Mouse (Mus musculus): ENCODE results near the gene Ssh1.

Ssh1 gene

GRCm38 (mm10) chr5:113993487-113994465 is at the start of gene Ssh1:
TSS of gene Ssh1 (minus strand) at chr5:113993894.
- CTCF ChIA-PET = interaction anchor here in 2 of 4 experiments (1.1 to 1.5 kb wide), 3 partner anchors 37 to 51 kb away, joined by 3 to 6 read pairs (median 3); no protein-coding TSS in a partner anchor
- POLR2A ChIA-PET = interaction anchor here in 3 of 4 experiments (0.6 to 4.5 kb wide), 28 partner anchors 12 to 574 kb away, joined by 3 to 30 read pairs (median 4); partner anchors contain the start of gene Fam222a (in 1 of the 3)

- POLR2A ChIA-PET = interaction anchor here in 3 of 4 experiments (0.6 to 1.8 kb wide), 25 partner anchors 9 to 761 kb away, joined by 3 to 9 read pairs (median 3); partner anchors contain the start of genes Alkbh2 (in 1 of the 3) and Ung (in 1 of the 3)
- CTCF ChIA-PET = interaction anchor here (0.5 to 2.3 kb wide), 22 partner anchors 9 to 619 kb away, joined by 3 to 16 read pairs (median 3); partner anchors contain the start of gene Ung (in 1 of the 4)
These were observed 47.7 kb upstream of the Ssh1 start for GRCm38 (mm10) chr5:114041327-114041930.

GRCm38 (mm10) chr5:114040911-114041310 is 47.2 kb upstream of the Ssh1 start:
- CTCF ChIA-PET = interaction anchor here (0.6 to 2.3 kb wide), 19 partner anchors 9 to 268 kb away, joined by 3 to 16 read pairs (median 4); partner anchors contain the start of gene Ung (in 1 of the 4)
- POLR2A ChIA-PET = interaction anchor here in 3 of 4 experiments (0.6 to 1.8 kb wide), 21 partner anchors 9 to 761 kb away, joined by 3 to 9 read pairs (median 4); partner anchors contain the start of genes Alkbh2 (in 1 of the 3) and Ung (in 1 of the 3)

DNA sequence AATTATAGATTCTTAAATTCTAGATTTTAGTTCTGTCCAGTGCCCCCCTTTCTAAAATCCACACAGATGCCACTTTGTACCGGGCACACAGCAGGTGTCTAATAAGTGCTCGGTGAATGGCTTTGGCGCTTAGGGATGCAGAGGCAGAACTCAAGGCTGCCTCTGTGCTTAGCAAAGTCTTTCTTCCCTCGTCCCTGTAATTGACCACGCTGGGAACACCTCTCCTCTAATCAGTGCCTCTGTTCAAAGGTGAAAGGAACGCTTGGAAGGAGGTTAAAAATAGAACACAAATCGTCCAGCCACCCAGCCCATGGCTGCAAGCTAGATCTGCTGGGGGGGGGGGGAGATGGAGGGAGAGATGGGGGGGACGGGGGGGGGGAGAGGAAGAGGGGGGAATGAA is 46.8 kb upstream of the Ssh1 start:
- ChIA-PET POLR2A (interaction anchor here in 3 of 4 experiments (0.6 to 1.8 kb wide), 8 partner anchors 8 to 89 kb away, joined by 3 to 6 read pairs (median 4); partner anchors contain the start of gene Ung (in 1 of the 3)), CTCF (interaction anchor here in 3 of 4 experiments (0.6 to 2.3 kb wide), 7 partner anchors 9 to 98 kb away, joined by 3 to 16 read pairs (median 5); no protein-coding TSS in a partner anchor)

DNA sequence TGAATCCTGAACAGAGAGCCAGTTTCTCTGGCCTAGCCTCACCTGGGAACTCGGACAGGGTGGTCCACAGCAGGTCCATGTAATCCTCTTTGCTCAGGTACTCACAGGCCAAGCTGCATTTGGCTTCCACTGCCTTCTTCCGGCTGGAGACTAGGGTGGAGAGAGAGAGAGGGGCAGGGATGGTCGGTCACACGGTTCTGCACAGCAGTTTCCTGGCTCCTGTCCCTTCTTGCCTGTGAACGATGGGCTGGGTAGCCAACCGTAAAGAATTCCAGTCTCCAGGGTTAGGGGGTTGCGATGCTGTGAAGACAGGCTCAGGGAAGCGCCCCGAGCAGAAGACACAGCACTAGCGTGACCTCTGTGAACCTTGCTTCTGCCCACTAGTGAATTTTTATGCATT is 41.4 kb upstream of the Ssh1 start:
- CTCF ChIA-PET = no interaction called here
- POLR2A ChIA-PET = no interaction called here

- ChIA-PET POLR2A (interaction anchor here in 1 of 4 experiments (0.8 kb wide), 1 partner anchor 190 kb away, joined by 3 read pairs; no protein-coding TSS in a partner anchor), CTCF (interaction anchor here in 1 of 4 experiments (1.1 kb wide), 1 partner anchor 18 kb away, joined by 3 read pairs; no protein-coding TSS in a partner anchor)
These were observed 40.7 kb upstream of the Ssh1 start for GRCm38 (mm10) chr5:114034393-114034792.

DNA sequence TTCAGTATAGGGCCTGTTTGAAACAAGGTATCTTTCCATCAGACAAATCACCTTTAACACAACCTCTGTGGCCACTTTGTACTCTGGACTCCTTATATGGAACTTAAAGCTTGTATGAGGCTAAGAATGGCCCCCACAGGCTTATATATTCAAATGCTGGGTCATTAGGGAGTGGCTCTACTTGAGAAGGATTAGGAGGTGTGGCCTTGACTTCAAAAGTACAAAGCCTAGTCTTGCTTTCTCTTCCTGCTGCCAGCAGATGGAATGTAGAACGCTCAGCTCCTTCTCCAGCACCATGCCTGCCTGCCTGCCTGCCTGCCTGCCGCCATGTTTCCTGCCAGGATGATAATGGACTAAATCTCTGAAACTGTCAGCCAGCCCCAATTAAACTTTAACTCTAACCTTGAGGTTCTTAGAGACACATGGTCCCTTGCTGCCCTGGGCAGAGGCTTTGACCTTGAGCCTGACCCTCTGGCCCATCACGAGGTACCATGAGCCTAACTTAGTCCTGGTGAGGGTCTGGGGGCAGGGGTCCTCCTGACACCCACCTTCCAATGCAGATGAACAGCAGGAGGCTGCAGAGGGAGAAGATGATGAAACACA is 38.6 kb upstream of the Ssh1 start:
- ChIA-PET POLR2A (interaction anchor here in 3 of 4 experiments (0.6 to 4.0 kb wide), 21 partner anchors 9 to 178 kb away, joined by 3 to 15 read pairs (median 5); partner anchors contain the start of gene Svop (in 1 of the 3)), CTCF (interaction anchor here (0.8 to 2.9 kb wide), 9 partner anchors 9 to 90 kb away, joined by 3 to 14 read pairs (median 5); no protein-coding TSS in a partner anchor)

DNA sequence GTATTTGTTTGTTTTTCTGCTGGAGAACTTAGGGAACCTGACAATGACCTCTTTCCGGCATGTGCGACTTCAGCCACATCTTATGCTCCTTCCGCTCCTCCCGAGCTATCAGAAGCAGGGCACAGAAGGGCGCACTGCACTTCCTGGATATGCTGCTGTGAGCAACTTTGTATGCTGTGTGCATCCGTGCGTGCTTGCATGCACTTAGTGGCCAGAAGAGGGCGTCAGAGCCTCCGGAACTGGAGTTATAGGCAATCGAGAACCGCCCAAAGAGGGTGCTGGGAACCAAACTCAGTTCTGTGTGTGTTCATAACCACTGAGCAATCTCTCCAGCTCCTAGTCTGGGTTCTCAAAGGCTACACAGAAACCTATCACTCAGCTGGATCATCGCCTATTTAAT is 37.0 kb upstream of the Ssh1 start:
- CTCF ChIA-PET = interaction anchor here (0.5 to 2.9 kb wide), 13 partner anchors 11 to 804 kb away, joined by 3 to 14 read pairs (median 4); partner anchors contain the start of gene Tmem211 (in 1 of the 4)

DNA sequence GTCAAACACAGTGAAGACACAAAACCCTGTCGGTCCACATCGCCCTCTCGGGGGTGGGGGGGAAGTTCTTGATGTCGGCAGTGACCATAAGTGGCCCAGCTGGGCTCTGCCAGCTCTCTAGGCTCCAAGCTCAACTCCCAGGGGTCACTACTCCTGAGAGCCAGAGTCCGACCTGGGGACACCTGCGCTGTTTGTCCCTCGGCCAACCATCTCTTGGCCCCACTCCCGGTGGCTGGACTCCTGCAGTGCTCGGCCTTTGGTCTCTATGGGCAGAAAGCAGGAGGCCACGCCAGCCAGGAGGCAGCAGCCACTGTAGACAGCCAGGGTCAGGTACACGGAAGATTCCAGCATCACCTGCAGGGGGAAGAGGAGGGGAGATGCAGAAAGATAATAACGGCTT is 34.4 kb upstream of the Ssh1 start:
- ChIA-PET CTCF (interaction anchor here in 2 of 4 experiments (0.6 to 2.0 kb wide), 3 partner anchors 9 to 1877 kb away, joined by 3 to 5 read pairs (median 3); no protein-coding TSS in a partner anchor), POLR2A (interaction anchor here in 2 of 4 experiments (0.6 to 4.0 kb wide), 4 partner anchors 10 to 119 kb away, joined by 3 to 15 read pairs (median 4); no protein-coding TSS in a partner anchor)

More for the DNA sequence above, 37.0 kb upstream of the Ssh1 start:
- POLR2A ChIA-PET = interaction anchor here (0.6 to 4.0 kb wide), 22 partner anchors 11 to 372 kb away, joined by 3 to 15 read pairs (median 4); partner anchors contain the start of gene Ssh1 (in 1 of the 4)

DNA sequence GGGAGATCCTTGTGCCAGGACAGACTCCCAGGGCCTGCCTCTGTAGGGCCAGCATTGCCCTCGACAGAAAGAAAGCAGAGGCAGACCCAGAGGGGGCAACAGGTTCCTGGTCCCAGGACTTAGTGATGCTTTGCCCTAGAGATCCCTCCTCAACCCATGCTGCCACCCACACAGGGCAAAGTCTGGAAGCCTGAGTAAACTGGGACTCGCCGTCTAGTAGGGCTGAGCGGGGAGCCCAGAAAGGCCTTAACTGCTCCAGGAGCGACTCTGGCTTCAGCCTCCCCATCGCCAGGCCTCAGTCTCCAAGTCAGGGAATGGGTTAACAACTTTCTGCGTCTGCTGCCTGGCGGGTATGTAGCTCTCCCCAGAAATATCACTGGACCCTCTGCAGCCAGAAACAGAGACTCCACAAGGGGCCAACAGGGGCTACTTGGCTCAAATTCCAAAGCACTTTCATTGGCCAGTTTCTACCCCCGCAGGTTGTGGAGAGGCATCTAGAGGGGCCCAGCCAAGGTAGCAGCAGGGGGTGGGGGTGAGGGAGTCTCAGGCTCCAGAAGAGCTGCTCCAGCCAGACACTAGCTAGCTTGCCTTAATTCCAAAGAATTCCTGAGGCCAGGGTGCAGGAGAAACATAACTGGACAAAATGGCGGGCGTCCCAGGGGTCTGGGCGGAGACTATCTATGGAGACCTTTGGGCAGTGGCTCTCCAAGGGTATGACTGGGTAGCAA is 33.7 kb upstream of the Ssh1 start:
- POLR2A ChIA-PET = interaction anchor here in 1 of 4 experiments (0.6 to 2.0 kb wide), 2 partner anchors 10 to 120 kb away, joined by 3 to 5 read pairs; no protein-coding TSS in a partner anchor
- CTCF ChIA-PET = interaction anchor here in 2 of 4 experiments (0.6 to 1.0 kb wide), 2 partner anchors 10 to 1877 kb away, joined by 3 read pairs; no protein-coding TSS in a partner anchor

- CTCF ChIA-PET = interaction anchor here in 2 of 4 experiments (1.2 to 1.3 kb wide), 2 partner anchors 27 to 68 kb away, joined by 3 read pairs; no protein-coding TSS in a partner anchor
- POLR2A ChIA-PET = interaction anchor here in 1 of 4 experiments (0.6 kb wide), 1 partner anchor 138 kb away, joined by 7 read pairs; no protein-coding TSS in a partner anchor
These were observed 31.2 kb upstream of the Ssh1 start for GRCm38 (mm10) chr5:114024885-114025284.

DNA sequence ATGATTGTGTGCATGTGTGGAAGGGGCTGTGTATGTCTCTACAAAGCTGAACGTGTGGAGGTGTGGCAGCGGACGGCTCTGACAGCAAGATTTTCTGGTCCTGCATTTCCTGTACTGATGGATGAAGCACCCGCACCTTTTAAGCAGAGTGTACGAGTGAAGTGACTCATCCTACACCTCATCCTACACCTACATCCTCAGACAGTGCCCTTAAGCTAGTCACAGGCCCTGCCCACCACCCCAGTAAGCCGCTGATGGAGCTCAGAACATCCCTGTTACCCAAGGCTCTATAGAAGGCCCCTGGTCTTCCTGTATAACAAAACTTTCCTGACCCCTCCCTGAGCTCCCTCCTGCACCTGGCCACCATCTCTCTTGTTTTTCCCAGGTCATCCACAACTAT is 30.7 kb upstream of the Ssh1 start:
- CTCF ChIA-PET = interaction anchor here in 2 of 4 experiments (1.2 to 1.3 kb wide), 2 partner anchors 28 to 68 kb away, joined by 3 read pairs; no protein-coding TSS in a partner anchor

GRCm38 (mm10) chr5:114015121-114015520 is 21.4 kb upstream of the Ssh1 start:
- CTCF ChIA-PET = interaction anchor here in 2 of 4 experiments (0.6 to 1.4 kb wide), 6 partner anchors 32 to 365 kb away, joined by 3 to 4 read pairs (median 3); partner anchors contain the start of gene Kctd10 (in 1 of the 2)

More for the DNA sequence above, 30.7 kb upstream of the Ssh1 start:
- POLR2A ChIA-PET = interaction anchor here in 2 of 4 experiments (0.6 to 1.0 kb wide), 3 partner anchors 15 to 548 kb away, joined by 3 to 7 read pairs (median 3); no protein-coding TSS in a partner anchor

GRCm38 (mm10) chr5:114009049-114009448 is 15.4 kb upstream of the Ssh1 start:
- POLR2A ChIA-PET = interaction anchor here in 2 of 4 experiments (0.9 to 1.7 kb wide), 5 partner anchors 15 to 51 kb away, joined by 3 to 5 read pairs (median 4); no protein-coding TSS in a partner anchor
- CTCF ChIA-PET = interaction anchor here in 1 of 4 experiments (0.9 to 1.0 kb wide), 2 partner anchors 53 to 168 kb away, joined by 3 to 4 read pairs; no protein-coding TSS in a partner anchor

More at GRCm38 (mm10) chr5:114015121-114015520, 21.4 kb upstream of the Ssh1 start:
- POLR2A ChIA-PET = interaction anchor here in 3 of 4 experiments (0.9 to 1.5 kb wide), 4 partner anchors 10 to 120 kb away, joined by 3 to 5 read pairs (median 3); no protein-coding TSS in a partner anchor

DNA sequence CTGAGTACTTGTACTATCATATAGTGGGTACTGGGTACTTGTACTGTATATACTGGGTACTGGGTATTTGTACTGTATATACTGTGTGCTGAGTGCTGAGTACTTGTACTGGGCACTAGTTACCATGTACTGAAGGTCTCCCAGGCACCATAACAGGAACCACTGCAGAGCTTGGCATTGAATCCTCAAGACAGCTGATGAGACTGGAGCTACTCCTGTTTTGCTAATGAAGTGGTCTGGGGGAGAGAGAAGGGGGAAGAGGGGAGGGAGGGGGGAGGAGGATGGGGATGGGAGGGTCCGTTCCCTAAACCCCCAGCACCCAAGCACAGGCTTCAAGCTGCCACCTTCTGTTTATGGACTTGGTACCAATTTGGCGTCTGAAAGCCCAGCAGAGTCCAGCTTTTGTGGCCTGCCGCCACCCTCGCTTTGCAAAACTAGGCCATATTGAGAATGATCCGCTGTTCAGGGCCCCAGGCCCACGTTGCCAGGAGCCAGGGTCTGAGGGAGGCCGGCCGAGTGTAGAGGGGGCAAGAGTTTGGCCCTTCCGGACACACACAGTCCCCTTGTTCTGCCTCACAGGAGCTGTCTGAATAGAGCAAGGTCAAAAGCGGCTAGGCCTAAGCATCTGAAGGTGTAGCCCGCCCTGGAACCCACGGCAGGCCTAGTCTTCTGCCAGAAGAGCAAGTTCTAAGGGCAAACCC is 14.2 kb upstream of the Ssh1 start:
- ChIA-PET POLR2A (interaction anchor here in 3 of 4 experiments (0.6 to 1.7 kb wide), 8 partner anchors 15 to 52 kb away, joined by 3 to 11 read pairs (median 4); partner anchors contain the start of gene Ssh1 (in 1 of the 3)), CTCF (interaction anchor here in 1 of 4 experiments (0.5 kb wide), 1 partner anchor 149 kb away, joined by 4 read pairs; no protein-coding TSS in a partner anchor)
